Mouse (Mus musculus): ENCODE data around the gene Gpr19.
A peak's percentile ranks its signal among the peaks of the same experiment; 100 is the strongest.

Gpr19 gene

DNA sequence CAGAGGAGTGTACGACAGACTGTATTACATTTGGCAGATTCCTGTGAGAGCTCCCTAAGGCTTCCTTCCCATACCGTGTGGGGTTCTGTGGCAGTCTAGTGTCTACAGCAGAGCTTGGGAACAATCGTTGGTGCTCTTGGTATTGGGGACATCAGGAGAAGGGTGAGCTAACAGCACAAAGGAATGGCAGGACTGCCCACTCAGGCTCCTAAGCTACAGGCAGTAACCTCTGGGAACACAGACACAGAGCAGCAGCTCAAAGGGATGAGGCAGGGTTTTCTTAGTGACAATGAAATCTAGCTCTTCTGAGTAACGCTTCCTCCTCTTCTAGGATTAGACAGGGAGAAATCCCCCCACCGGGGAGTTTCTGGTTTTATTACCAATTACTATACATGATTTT, 11.4 kb downstream of the Gpr19 start:
- no peak for DNase-seq (ENCODE audit: low spot score in 2 of 2)

DNA sequence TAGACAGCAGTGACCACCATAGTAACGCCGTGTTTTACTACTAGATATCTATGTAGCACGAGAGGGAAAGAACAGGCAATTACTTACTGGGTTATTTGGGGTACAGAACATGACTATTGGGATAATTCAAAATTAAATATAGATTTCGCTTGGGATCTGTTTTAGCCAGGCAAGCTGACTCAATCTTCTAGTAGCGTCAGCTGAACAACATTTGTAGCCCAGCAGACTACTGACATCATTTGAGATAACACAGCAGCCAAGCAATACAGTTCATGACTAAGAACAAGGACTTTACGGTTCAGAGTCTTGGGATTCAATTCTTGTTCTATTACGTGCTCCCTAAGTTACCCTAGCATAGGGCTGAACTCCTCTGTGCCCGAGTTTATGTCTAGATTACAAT, 11.9 kb downstream of the Gpr19 start:
- DNase-seq (ENCODE audit: low spot score in 2 of 2) = no peak

DNA sequence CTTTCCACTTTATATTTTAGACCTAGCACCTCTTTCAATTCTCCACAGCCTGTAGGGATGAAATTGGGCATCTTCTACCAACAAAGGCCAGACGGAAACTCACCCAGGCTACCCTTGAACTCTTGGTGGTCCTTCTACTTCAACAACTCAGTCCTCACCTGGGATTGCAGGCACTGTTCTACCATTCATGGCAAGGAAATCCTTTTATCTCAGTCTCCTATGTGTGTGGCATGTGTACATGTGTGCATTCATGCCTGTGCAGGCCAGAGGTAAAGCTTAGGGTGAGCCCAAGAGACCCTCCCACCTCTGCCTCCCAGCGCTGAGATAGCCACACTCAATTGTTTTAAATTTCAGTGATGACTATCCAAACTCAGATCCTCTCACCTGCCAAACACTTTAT, 12.9 kb downstream of the Gpr19 start:
- no peak for DNase-seq (ENCODE audit: low spot score in 2 of 2)

DNA sequence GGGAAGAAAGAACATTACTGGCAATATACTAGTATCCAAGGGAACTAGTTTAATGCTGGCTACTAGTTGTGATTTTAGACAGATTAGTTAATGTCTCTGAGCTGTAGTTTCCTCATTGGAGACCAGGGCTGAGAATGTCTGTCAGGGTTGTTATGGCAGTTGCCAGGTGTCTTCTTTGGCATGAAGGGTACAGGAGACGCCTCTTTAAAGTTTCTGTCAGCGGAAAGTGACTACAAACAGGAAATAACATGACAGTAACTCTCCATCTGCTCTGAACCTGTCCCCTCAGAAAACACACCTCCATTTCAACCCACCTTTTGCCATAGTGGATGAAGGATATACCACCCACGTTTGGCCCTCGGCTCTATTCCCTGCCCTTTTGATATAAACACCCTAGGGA, 14.7 kb downstream of the Gpr19 start:
- DNase-seq (ENCODE audit: low spot score in 2 of 2) = no peak

DNA sequence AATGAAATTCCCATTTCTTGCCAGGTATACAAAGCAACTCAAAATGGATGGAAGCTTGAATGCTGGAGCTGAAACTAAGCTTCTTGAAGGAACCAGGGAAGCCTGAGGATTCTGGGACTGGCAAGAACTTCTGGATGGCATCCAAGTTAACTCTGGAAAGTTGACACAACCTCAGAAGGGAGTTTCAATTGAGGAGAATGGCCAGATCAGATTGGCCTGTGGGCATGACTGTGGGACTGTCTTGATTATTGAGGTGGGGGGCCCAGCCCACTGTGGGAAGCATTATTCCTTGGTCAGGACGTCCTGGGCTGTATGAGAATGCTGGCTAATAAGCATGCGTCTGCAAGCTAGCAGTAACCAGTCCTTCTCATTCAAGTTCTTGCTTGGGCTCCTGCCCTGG, 18.3 kb downstream of the Gpr19 start:
- DNase-seq (ENCODE audit: low spot score in 2 of 2) = no peak

DNA sequence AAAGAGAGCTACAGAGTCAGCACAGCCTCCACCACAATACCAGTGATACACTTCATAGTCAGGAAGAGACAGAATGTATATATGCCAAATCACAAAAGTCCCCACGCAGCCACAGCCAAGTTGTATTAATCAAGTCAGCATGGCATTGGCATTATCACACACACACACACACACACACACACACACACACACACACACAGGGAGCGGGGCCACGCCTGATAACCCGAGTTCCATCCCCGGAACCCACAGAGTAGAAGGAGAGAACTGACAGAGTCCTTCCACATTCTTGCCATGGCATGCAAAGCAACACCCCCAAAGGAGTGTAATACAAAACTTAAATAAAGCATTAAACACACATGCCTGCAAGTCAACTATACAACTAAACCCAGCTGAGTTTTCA, 18.8 kb downstream of the Gpr19 start:
- no peak for DNase-seq (ENCODE audit: low spot score in 2 of 2)

DNA sequence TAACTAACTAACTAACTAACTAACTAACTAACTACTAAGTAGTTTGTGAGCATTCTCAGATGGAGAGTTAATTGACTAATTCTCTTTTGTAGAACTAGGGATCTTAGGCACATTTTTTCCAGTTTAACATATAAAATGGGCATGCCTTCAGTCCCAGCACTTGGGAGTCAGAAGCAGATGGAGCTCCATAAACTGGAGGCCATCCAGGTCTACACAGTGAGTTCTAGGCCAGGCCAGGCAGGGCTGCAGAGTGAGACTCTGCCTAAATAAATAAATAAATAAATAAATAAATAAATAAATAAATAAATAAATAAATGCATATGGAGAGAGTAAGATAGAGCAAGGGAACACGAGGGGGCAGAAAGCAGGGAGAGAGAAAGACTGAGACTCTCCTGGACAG, 20.5 kb downstream of the Gpr19 start:
- DNase-seq (ENCODE audit: low spot score in 2 of 2) = no peak

DNA sequence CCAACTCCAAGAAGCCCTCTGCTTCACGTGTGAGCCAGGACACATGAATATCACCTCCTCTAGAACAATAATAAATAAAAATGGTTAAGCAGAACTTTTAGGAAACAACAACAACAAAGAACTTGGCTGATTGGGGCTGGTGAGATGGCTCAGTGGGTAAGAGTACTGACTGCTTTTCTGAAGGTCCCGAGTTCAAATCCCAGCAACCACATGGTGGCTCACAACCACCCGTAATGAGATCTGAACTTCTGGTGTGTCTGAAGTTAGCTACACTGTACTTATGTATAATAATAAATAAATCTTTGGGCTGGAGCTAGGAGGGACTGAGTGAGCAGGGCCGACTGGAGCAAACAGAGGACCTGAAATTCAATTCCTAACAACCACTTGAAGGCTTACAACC, 21.1 kb downstream of the Gpr19 start:
- no peak for DNase-seq (ENCODE audit: low spot score in 2 of 2)

DNA sequence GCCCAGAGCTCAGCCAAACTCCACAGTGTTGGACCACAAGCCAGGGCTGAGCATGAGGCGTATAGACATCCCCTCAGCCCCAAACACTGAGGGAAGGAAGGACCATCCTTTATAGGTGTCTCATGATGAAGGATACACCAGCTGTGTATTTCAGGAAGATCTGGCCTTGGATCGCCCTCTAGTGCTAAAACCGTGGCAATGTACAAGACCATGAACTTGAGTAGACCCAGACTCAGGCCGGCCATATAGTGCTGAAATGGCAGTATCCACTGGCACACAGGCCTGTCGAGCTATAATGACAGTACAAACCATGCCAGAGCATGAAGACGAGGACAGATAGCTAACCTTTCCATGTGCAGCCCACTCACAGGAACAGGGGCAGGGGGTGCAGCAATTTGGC, 21.6 kb downstream of the Gpr19 start:
- peak in 1 of 2 experiments; percentile 14 for DNase-seq (ENCODE audit: low spot score in 2 of 2)

DNA sequence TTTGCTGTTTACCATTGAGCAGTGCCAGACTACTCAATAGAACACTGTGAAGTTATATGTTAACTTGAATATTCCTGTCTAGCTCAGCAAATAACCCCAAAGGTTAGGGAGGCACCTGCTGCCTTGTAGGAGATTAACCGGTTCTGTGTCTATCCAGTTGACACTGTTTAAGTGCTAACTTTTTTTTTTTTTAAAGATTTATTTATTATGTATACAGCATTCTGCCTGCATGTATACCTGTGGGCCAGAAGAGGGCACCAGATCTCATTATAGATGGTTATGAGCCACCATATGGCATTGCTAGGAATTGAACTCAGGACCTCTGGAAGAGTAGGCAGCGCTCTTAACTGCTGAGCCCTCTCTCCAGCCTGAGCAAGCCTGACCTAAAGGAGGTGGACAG, 25.4 kb downstream of the Gpr19 start:
- peak; percentile 12 to 30 for DNase-seq (ENCODE audit: low spot score in 2 of 2)

DNA sequence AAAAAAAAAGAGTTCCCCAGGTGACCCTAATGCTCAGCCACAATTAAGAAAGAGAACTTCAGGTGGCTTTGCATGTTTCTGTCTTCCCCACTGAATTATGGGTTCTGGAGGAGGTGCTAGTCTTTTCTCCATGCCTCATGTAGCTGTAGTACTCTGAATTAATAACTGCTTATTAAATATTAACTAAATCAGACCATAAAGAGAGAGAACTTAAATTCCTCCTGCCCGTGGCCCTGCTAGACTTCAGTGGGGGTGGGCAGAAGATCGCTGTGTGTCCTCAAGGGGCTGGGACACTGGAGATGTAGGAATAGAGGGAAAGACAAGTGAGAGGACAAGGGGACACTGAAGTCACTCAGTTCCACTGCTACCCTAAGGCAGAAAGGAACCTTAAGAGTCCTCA, 26.1 kb downstream of the Gpr19 start:
- DNase-seq (ENCODE audit: low spot score in 2 of 2) = no peak

DNA sequence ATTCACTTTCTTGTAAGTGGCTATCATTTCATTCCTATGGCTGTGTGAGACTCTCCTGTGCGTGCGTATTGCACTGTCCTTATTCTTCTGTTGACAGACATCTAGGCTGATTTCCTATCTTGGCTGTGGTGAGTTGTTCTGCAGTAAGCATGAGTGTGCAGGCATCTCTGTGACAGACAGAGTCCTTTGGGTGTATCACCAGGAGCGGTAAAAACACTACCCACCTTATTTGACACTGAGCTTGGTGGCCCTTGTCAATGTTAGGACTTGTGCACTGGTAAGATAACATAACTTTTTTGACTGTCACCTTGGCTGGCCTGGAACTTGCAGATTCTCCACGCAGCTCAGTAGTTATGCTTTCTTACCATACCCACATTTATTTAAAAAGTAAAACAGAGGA, 27.5 kb downstream of the Gpr19 start:
- no peak for DNase-seq (ENCODE audit: low spot score in 2 of 2)

DNA sequence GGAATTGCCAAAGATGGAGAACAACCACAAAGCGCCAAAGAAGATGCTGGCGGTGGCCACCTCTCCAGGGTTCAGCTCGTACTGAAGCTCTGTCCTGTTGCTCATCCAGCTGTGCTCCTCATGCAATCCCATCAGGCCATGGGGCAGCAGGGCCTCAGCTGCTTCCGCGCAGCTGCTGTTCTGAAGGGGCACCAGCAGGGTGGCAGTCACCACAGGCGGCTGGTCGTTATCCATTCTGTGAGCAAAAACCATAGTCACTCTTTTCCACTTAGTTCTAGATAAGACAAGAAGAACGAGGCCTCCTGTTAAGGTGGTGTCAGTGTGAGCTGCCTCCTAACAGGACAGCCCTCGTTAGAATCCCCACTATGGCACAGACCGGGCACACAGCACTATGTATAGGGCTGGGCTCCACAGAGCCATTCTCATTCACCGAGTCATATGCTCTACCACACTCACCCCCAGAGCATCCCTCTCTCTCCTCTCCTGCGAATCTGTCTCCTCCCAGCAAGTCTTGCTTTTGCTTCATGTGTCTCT, 28.1 kb downstream of the Gpr19 start:
- no peak for DNase-seq (ENCODE audit: low spot score in 2 of 2)

DNA sequence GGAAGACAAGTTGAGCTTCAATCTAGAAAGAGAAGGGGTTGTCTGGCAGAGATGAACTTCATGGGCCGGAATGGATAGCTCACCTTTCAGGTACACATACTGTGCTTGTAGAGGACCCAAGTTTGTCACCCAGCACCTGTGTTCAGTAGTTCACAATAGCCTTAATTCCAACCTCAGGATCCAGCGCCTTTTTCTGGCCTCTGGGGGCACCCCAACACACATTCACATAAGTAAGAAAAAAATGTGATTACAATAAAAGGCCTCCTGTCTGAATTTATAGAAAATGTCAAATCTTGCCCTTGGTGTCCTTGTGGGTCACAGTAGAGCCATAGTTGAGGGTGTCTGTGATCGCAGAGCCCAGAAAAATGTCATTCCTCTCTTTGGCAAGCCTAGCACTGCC, 31.1 kb downstream of the Gpr19 start:
- no peak for DNase-seq (ENCODE audit: low spot score in 2 of 2)

DNA sequence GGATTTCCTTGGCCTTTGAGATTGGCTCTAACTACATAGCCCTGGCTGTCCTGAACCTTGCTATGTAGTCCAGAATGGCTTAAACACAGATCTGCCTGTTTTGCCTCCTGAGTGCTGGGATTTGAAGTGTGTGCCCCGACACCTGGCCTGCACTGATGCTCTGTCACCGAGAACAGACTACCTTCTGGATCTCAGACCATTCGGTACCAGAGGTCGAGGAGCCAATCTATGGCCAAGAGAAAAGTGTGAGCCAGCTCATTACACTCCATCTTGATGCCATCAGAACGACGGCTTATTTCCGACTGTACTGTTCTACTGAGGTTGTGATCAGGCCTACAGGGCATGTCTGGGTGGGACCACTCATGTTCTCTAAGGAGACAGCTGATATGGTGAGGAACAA, 32.3 kb downstream of the Gpr19 start:
- DNase-seq (ENCODE audit: low spot score in 2 of 2) = no peak

DNA sequence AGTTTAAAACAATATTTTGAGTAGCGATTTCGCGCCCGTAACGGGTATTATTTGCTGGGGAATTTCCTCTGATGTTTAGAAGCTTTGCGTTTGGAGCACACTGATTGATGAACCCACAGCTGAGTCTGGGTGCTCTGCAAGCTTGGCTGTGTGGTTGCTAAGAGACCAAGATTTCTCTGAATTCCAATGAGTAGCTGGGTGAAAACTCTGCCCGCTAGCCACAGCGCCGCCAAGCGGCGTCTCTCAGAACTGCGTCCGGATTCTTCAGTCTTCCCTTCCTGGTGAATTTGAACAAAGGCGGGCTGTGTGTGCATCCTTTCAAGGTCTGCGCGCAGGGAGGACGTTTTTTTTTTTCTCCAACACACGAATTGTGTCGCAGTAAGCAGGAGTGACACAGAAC, 35.2 kb downstream of the Gpr19 start:
- peak; percentile 74 to 85 for DNase-seq (ENCODE audit: low spot score in 2 of 2)

DNA sequence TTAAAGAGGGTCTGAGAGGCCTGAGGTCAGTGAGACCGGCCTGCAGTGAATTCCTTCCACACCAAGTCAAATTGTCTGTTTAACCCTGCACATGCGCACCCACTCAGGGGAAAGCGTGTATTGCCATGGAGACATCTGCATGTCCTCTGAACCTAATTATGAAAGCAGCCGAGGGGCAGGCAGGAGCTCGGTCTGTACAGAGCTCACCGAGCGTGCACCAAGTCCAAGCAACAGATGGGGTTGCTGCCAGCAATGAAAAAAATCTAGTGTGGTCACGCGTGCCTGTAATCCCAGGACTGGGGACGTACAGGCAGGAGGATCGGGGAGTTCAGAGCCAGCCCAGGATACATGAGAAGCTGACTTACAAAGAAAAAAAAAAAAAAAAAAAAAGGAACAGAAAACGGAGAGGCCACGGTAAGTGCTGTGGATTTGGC, 35.7 kb downstream of the Gpr19 start:
- no peak for DNase-seq (ENCODE audit: low spot score in 2 of 2)

DNA sequence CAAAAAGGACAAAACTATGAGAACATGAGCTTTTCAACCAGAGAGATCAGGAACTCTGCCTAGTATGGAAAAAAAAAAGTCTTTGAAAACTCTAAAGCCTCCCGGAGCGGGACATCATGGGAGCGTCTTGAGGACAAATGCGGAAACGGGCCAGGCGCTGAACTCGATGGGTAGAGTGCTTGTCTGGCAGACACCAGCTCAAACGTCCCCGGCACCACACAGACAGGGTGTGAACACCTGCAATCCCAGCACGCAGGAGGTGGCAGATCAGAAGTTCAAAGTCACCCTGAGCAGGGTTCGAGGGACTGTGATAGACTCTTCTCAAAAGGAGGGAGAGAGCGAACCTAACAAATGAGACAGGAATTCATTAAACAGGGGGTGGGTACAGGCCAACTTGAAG, 37.0 kb downstream of the Gpr19 start:
- DNase-seq (ENCODE audit: low spot score in 2 of 2) = no peak

DNA sequence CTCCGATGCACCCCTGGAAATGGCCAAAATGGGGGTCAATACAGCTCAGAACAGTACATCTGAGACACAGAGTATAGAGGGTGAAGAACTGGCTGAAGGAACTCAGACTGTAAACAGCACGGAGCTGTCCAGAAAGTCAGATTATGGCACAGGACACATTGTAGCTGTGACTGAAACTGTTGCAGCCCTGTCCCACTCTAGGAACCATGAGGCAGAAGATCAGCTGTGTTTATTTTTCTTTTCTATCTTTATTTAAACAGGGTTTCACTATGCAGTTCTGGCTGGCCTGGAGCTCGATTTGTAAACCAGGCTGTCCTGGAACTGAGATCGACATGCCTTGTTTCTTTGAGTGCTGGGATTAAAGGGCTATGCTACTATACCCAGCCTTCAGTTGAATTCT, 38.1 kb downstream of the Gpr19 start:
- no peak for DNase-seq (ENCODE audit: low spot score in 2 of 2)

DNA sequence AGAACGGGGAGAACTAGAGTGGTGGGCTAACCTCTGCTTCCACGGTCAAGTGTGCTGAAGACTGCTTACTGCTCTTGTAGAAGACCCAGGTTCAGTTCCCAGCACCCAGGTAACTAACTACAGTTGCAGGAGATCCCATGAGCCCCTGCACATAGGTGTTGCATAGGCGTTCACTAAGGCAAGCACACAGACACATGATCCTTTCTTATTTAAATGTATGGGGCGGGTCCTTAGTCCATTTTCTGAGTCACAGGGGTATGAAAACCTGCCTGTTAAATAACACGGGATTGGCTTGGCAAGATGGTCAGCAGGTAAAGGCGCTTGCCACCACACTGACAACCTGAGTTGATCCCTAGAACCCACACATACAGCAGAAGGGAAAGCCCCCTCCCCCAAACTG, 39.4 kb downstream of the Gpr19 start:
- no peak for DNase-seq (ENCODE audit: low spot score in 2 of 2)

DNA sequence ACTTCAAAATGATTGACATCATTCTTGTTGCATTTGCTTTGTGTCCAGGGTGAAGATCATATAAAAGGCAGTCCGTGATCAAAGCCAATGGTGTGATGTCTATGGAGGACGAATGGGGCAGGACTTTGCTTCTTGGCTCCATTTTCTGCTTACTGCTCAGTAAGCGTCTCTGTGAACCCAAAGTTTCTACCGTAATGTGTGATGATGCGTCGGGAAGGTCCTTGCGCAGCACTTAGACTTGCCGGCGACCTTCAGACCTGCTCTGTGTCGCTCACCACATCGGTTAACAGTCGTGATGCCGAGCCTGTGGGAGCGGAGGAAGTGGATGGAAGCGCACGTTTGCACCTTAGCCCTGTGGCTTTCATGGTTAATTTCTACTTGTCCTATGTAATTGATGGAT, 42.5 kb downstream of the Gpr19 start:
- no peak for DNase-seq (ENCODE audit: low spot score in 2 of 2)

DNA sequence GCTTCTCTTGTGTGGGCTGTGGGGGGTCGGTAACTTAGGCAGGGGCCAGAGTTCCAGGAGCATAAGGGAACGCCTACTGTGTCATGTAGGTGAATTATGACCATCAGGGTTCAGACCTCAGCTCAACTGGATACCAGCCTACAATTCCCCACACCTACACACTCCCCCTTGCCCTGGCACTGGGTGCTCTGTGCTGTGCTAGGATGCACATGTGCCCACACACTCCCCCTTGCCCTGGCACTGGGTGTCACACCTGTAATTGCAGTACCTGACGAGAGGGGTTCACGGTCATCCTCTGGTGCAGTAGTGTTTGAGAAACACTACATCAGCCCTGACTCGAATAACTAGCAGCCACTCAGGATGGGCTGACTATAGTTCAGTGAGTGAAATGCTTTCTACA, 43.6 kb downstream of the Gpr19 start:
- DNase-seq (ENCODE audit: low spot score in 2 of 2) = no peak

DNA sequence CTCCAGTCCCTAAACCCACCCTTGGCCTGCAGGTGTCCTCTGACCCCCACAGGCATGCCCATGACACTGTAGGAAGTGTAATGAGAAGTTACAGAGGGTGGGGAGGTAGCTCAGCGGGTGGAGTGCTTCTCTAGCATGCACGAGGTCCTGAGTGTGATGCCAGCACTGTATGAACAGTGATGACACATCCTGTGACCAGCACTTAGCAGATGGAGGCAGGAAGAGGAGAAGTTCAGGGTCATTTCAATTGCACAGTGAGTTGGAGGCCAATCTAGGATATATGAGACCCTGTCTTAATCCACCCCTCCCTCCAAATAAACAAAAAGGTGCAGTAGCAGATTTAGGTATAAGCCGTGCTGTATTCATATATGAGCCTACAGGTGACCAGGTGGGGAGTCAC, 48.4 kb downstream of the Gpr19 start:
- DNase-seq (ENCODE audit: low spot score in 2 of 2) = no peak

DNA sequence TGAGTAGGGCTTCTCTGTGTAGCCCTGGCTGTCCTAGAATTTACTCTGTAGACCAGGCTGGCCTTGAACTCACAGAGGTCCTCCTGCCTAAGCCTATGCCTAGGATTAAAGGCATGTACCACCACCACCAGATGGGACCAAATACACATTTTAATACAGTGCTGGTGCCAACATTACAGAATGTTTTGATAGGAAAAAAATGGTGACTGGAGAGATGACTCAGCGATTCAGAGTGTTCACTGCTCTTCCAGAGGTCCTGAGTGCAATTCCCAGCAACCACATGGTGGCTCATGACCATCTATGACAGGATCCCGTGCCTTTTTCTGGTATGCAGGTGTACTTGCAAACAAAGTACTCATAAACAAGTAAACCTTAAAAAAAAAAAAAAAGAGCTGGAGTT, 48.9 kb downstream of the Gpr19 start:
- no peak for DNase-seq (ENCODE audit: low spot score in 2 of 2)

Measured in natural killer cell, adult 2 months (primary cell).